Mouse (Mus musculus) c-Kit-positive CD71-negative TER-119-negative erythroid progenitor cells, embryonic 14.5 days (primary cell): ENCODE results near the gene Arhgap15.

Source experiments
- DNase-seq: peaks from one replicate; pipeline ENCODE4 v3.0.0-alpha.2; 2013; ENCODE audit warnings: low read depth

The Arhgap15 gene

GRCm38 (mm10) chr2:44354786-44355185 lies 606.2 kb downstream of the Arhgap15 start:
- no peak for DNase-seq

- no peak for DNase-seq
Measured at GRCm38 (mm10) chr2:44355316-44355715, 606.7 kb downstream of the Arhgap15 start.

- DNase-seq: no peak
Measured at GRCm38 (mm10) chr2:44356248-44356886, 607.7 kb downstream of the Arhgap15 start.

GRCm38 (mm10) chr2:44356887-44357251 lies 608.2 kb downstream of the Arhgap15 start:
- DNase-seq: no peak

- no peak for DNase-seq
Measured at GRCm38 (mm10) chr2:44380225-44380624, 631.6 kb downstream of the Arhgap15 start.

GRCm38 (mm10) chr2:44384541-44384940 lies 635.9 kb downstream of the Arhgap15 start:
- no peak for DNase-seq

- no peak for DNase-seq
Measured at GRCm38 (mm10) chr2:44389556-44389955, 640.9 kb downstream of the Arhgap15 start.

GRCm38 (mm10) chr2:44393789-44394188 lies 645.2 kb downstream of the Arhgap15 start:
- no peak for DNase-seq

- no peak for DNase-seq
Measured at GRCm38 (mm10) chr2:44394956-44395501, 646.4 kb downstream of the Arhgap15 start.

GRCm38 (mm10) chr2:44395577-44395976 lies 647.0 kb downstream of the Arhgap15 start:
- DNase-seq: no peak

- DNase-seq: no peak
Measured at GRCm38 (mm10) chr2:44397209-44397608, 648.6 kb downstream of the Arhgap15 start.

GRCm38 (mm10) chr2:44397735-44398337 lies 649.2 kb downstream of the Arhgap15 start:
- no peak for DNase-seq

- no peak for DNase-seq
Measured at GRCm38 (mm10) chr2:44399191-44399926, 650.7 kb downstream of the Arhgap15 start.

GRCm38 (mm10) chr2:44401704-44402422 lies 653.2 kb downstream of the Arhgap15 start:
- DNase-seq: no peak

- DNase-seq: no peak
Measured at GRCm38 (mm10) chr2:44411660-44412059, 663.0 kb downstream of the Arhgap15 start.

GRCm38 (mm10) chr2:44416331-44416730 lies 667.7 kb downstream of the Arhgap15 start:
- DNase-seq: no peak

GRCm38 (mm10) chr2:44419547-44420225 lies 671.1 kb downstream of the Arhgap15 start:
- no peak for DNase-seq

- no peak for DNase-seq
Measured at GRCm38 (mm10) chr2:44430521-44430920, 681.9 kb downstream of the Arhgap15 start.

GRCm38 (mm10) chr2:44436652-44437051 lies 688.0 kb downstream of the Arhgap15 start:
- DNase-seq: no peak

- no peak for DNase-seq
Measured at GRCm38 (mm10) chr2:44437496-44438057, 689.0 kb downstream of the Arhgap15 start.

- DNase-seq: no peak
Measured at GRCm38 (mm10) chr2:44438070-44438469, 689.4 kb downstream of the Arhgap15 start.
